Mouse (Mus musculus) liver, embryonic 14.5 days (tissue): ENCODE data around the gene Pgc.

Experiments
- CTCF ChIP-seq: IDR thresholded peaks from 2 replicates; pipeline ENCODE4 v1.5.1; 2016; ENCODE audit warnings: antibody characterized with exemption, low read depth, control low read depth
- EP300 ChIP-seq: IDR thresholded peaks from 2 replicates; pipeline ENCODE4 v1.6.1; 2016; ENCODE audit warnings: antibody characterized with exemption, low read depth

DNA sequence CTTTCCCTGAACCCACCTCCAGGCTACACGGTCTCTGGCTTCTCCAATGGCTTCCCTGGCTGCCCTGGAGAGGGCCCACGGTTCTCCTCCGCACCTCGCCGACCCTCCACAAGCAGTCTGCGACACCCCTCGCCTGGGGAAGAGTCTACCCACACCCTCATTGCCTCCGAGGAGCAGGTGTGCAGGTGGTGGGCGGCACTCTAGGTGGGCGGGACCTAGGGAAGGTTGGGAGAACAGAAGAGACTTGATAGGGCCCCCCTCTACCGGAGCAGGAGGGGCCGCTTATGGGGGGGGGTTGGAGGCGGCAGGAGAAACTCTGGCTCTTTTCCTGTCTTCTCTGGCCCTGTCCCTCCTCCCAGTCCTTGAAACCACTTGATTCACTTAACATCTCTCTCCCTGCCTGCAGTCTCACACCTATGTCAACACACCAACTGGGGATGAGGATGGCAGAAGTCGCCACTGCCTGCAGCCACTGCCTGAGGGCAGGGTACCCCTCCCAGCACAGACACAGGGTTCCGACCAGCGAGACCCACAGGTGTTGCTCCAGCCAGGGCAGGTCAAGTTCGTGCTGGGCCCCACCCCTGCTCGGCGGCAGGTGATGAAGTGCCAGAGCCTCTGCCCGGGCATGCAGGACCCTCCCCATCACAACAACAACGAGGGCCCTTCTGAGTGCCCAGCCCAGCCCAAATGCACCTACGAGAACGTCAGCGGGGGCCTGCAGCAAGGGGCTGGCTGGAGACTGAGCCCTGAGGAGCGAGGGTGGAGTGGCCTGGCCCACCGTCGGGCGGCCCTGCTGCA, 23.9 kb upstream of the Pgc start:
- TF ChIP-seq CTCF (no peak), EP300 (no peak)
